Mouse (Mus musculus) testis, adult 2 months (tissue): Measurements from ENCODE around the gene Drg1.
"Not testable (repeated sequence)": the region's sequence is repeated elsewhere in the genome, so short reads cannot be mapped to it uniquely, and the experiment has no call there.

Source experiments
- CTCF ChIP-seq: fragments of 200-500 bp; IDR thresholded peaks from 2 replicates; pipeline ENCODE4 v1.5.1; 2012; ENCODE audit warnings: low read depth, mild to moderate bottlenecking, inconsistent platforms, low read length, moderate library complexity; ENCODE audit not compliant: control insufficient read depth, insufficient read depth, insufficient replicate concordance
- POLR2A ChIP-seq: fragments of 200-500 bp; IDR thresholded peaks from 2 replicates; pipeline ENCODE4 v1.6.1; 2012; ENCODE audit warnings: low read depth, mild to moderate bottlenecking, inconsistent platforms, low read length, moderate library complexity; ENCODE audit not compliant: control insufficient read depth

DNA sequence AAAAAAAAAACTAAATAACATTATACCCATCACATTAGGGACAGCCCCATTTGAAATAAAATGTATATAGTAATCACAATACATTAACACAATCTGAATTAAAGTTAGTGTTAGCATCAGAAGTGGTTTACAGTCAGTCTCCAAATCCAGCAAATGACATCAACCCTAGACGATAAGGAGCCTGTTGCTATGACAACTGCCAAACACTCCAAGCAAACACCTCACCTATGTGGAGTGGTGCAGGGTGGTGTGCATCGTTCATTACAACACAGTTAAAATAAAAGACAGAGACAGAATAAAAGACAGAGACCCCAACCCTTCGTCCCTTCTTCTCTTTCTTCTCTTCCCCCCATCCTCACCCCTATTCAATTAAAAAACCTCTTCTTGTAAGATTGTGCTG lies 102.6 kb downstream of the Drg1 start:
- not testable (repeated sequence) for TF ChIP-seq CTCF, POLR2A
